9 mouse cellular contexts compared by ENCODE assay signal in the genomic region with DNA sequence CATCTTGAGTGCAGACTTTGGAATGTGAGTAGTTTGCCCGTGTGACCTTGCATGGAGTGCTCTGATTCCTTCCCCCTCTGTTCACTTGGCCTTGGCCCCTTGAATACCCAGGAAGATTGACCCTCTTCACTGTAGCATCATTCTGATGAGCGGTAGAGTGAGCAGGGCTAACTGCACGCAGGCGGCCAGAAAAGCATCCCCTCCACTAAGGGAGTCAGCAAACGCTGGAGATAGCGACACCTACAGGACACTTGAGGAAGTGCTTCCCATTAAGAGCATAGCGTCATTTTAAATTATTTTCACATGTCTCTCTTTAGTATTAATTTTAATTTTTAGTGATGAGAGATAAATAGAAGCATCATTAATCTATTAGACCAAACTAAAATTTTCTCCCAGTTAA. TPM values are rescaled to one million over a fixed set of nuclear protein-coding genes. Genes with fewer than 3 reads are reported as not detected.
DNase-seq lines count a peak whose midpoint lies in the region; ATAC-seq and TF ChIP-seq lines count a peak whose summit lies in the region.
"Had no signal": no experiment of that assay in that cellular context is flagged by ENCODE, and none has a peak within 500 bp of the region (broad histone marks: within the 10 kb centered on the region; RNA-seq: fewer than 3 reads in every experiment).

No protein-coding gene starts in this region.

- no peaks in the 10 kb centered on the region for H3K36me3 ChIP-seq in intestine, postnatal 0 days (ENCODE audit: control insufficient read depth, insufficient read depth)
- no peaks in the 10 kb centered on the region for H3K36me3 ChIP-seq in intestine, embryonic 15.5 days
- H3K36me3 ChIP-seq in E14TG2a.4 (ENCODE audit: insufficient read depth, low read length): no peaks in the 10 kb centered on the region
- H3K36me3 ChIP-seq in forebrain, postnatal 0 days (ENCODE audit: insufficient read depth): no peaks in the 10 kb centered on the region
- H3K36me3 ChIP-seq in lung, postnatal 0 days (ENCODE audit: insufficient read depth, low read length): no peaks in the 10 kb centered on the region
- H3K36me3 ChIP-seq: embryonic facial prominence, embryonic 15.5 days had no signal

- no peak for ATAC-seq in intestine, postnatal 0 days
- ATAC-seq in intestine, embryonic 15.5 days: no peak
- ATAC-seq in forebrain, postnatal 0 days: peak; percentile 66; the same call in 1 of the 2 replicates
- ATAC-seq in lung, postnatal 0 days: peak; percentile 47; the same call in 1 of the 2 replicates

- no peaks in the 10 kb centered on the region for H3K9me3 ChIP-seq in intestine, postnatal 0 days (ENCODE audit: control insufficient read depth)
- no peaks in the 10 kb centered on the region for H3K9me3 ChIP-seq in intestine, embryonic 15.5 days
- H3K9me3 ChIP-seq in E14TG2a.4 (ENCODE audit: low read length): no peaks in the 10 kb centered on the region
- H3K9me3 ChIP-seq in forebrain, postnatal 0 days (ENCODE audit: low read length): no peaks in the 10 kb centered on the region
- H3K9me3 ChIP-seq in lung, postnatal 0 days (ENCODE audit: low read length): no peaks in the 10 kb centered on the region
- H3K9me3 ChIP-seq: embryonic facial prominence, embryonic 15.5 days had no signal

- peak; percentile 31 for DNase-seq in c-Kit-positive CD71-positive TER-119-negative erythroid progenitor cells, embryonic 14.5 days (ENCODE audit: low read depth)
- peak; percentile 62 for DNase-seq in forebrain, postnatal 0 days
- peak; percentile 65 for DNase-seq in lung, postnatal 0 days (ENCODE audit: low spot score)
- DNase-seq in skeletal muscle tissue, adult 2 months (ENCODE audit: low read depth, low spot score): peak; percentile 21
- DNase-seq in right cerebral cortex, postnatal 25 days: no peak

- TF ChIP-seq EP300 in lung, postnatal 0 days (IDR thresholded peaks at IDR 0.05): no peak

- TF ChIP-seq CTCF in intestine, postnatal 0 days (IDR thresholded peaks at IDR 0.05; ENCODE audit: low read depth): peak; percentile 90
- peak; percentile 100 for TF ChIP-seq CTCF in E14TG2a.4 (conservative IDR thresholded peaks at IDR 0.05; ENCODE audit: low read length)
- peak; percentile 87 for TF ChIP-seq CTCF in forebrain, postnatal 0 days (IDR thresholded peaks at IDR 0.05; ENCODE audit: low read depth)
- TF ChIP-seq CTCF in lung, postnatal 0 days (IDR thresholded peaks at IDR 0.05): peak; percentile 93

- no peaks in the 10 kb centered on the region for H3K4me1 ChIP-seq in intestine, postnatal 0 days (replicated peaks; ENCODE audit: control insufficient read depth, insufficient read depth, low read length)
- H3K4me1 ChIP-seq in intestine, embryonic 15.5 days (replicated peaks): no peaks in the 10 kb centered on the region
- no peaks in the 10 kb centered on the region for H3K4me1 ChIP-seq in E14TG2a.4 (replicated peaks; ENCODE audit: low read depth, low read length)
- H3K4me1 ChIP-seq in forebrain, postnatal 0 days (ENCODE audit: insufficient read depth): no peaks in the 10 kb centered on the region
- no peaks in the 10 kb centered on the region for H3K4me1 ChIP-seq in lung, postnatal 0 days (ENCODE audit: insufficient read depth, low read depth, low read length)
- H3K4me1 ChIP-seq: embryonic facial prominence, embryonic 15.5 days had no signal

- 30% methylated on average over 7 of the region's 7 CpGs for WGBS in intestine, postnatal 0 days
- 24% methylated on average over 7 of the region's 7 CpGs for WGBS in intestine, embryonic 15.5 days
- WGBS in forebrain, postnatal 0 days: 18% methylated on average over 7 of the region's 7 CpGs
- WGBS in lung, postnatal 0 days: 15% methylated on average over 7 of the region's 7 CpGs

- H3K4me2 ChIP-seq in intestine, postnatal 0 days (replicated peaks; ENCODE audit: low read depth): no peak overlapping the region
- no peak overlapping the region for H3K4me2 ChIP-seq in intestine, embryonic 15.5 days (replicated peaks)
- no peak overlapping the region for H3K4me2 ChIP-seq in forebrain, postnatal 0 days (ENCODE audit: low read depth)
- no peak overlapping the region for H3K4me2 ChIP-seq in lung, postnatal 0 days (replicated peaks; ENCODE audit: low read depth, low read length)
- H3K4me2 ChIP-seq: embryonic facial prominence, embryonic 15.5 days had no signal

- H3K4me3 ChIP-seq in intestine, postnatal 0 days (ENCODE audit: low read depth, low read length): no peak overlapping the region
- H3K4me3 ChIP-seq in intestine, embryonic 15.5 days (replicated peaks): no peak overlapping the region
- no peak overlapping the region for H3K4me3 ChIP-seq in E14TG2a.4 (replicated peaks; ENCODE audit: low read length)
- H3K4me3 ChIP-seq in forebrain, postnatal 0 days (ENCODE audit: low read depth, low read length): no peak overlapping the region
- no peak overlapping the region for H3K4me3 ChIP-seq in lung, postnatal 0 days (ENCODE audit: low read depth, low read length)
- H3K4me3 ChIP-seq: embryonic facial prominence, embryonic 15.5 days had no signal

- H3K27ac ChIP-seq in intestine, postnatal 0 days (ENCODE audit: low read depth, low read length): no peak overlapping the region
- no peak overlapping the region for H3K27ac ChIP-seq in intestine, embryonic 15.5 days
- no peak overlapping the region for H3K27ac ChIP-seq in forebrain, postnatal 0 days (ENCODE audit: low read depth, low read length)
- H3K27ac ChIP-seq in lung, postnatal 0 days (ENCODE audit: low read length): no peak overlapping the region
- H3K27ac ChIP-seq: embryonic facial prominence, embryonic 15.5 days had no signal

- H3K27me3 ChIP-seq in intestine, postnatal 0 days (replicated peaks; ENCODE audit: control insufficient read depth, insufficient read depth, low read length): no peaks in the 10 kb centered on the region
- H3K27me3 ChIP-seq in intestine, embryonic 15.5 days (replicated peaks): no peaks in the 10 kb centered on the region
- H3K27me3 ChIP-seq in E14TG2a.4 (ENCODE audit: insufficient read depth, low read length): no peaks in the 10 kb centered on the region
- no peaks in the 10 kb centered on the region for H3K27me3 ChIP-seq in forebrain, postnatal 0 days (ENCODE audit: insufficient read depth, low read length)
- no peaks in the 10 kb centered on the region for H3K27me3 ChIP-seq in lung, postnatal 0 days (replicated peaks; ENCODE audit: insufficient read depth, low read length)
- H3K27me3 ChIP-seq: embryonic facial prominence, embryonic 15.5 days had no signal

- H3K9ac ChIP-seq in intestine, postnatal 0 days (ENCODE audit: low read depth, low read length): no peak overlapping the region
- H3K9ac ChIP-seq in intestine, embryonic 15.5 days: no peak overlapping the region
- no peak overlapping the region for H3K9ac ChIP-seq in forebrain, postnatal 0 days
- H3K9ac ChIP-seq in lung, postnatal 0 days (replicated peaks; ENCODE audit: low read depth): no peak overlapping the region
- H3K9ac ChIP-seq: embryonic facial prominence, embryonic 15.5 days had no signal

RNA-seq across cellular contexts. Expression of a gene that starts 13.8 kb away (rescaled TPM):
- polyA plus RNA-seq in intestine, postnatal 0 days (2015; fragmentation: Nextera tagmentation; extraction: Ambion mirVana): 1.7 TPM in 2 replicates
- polyA plus RNA-seq in intestine, embryonic 15.5 days (2015; fragmentation: Nextera tagmentation; extraction: Ambion mirVana): 4.8 and 4.9 TPM in 2 replicates
- total RNA-seq in forebrain, postnatal 0 days (2014; rRNA removed): 16.5 and 21.9 TPM in 2 replicates
- polyA plus RNA-seq in forebrain, postnatal 0 days (2015; fragmentation: Nextera tagmentation; extraction: Ambion mirVana): 6.3 and 7.7 TPM in 2 replicates
- polyA plus RNA-seq in lung, postnatal 0 days (2015; fragmentation: Nextera tagmentation; extraction: Ambion mirVana): 8.6 and 9.3 TPM in 2 replicates

Comparison
In these comparisons a context has a peak if more than half of its experiments do, and no peak if none do; other contexts are left out.
1. ATAC-seq: peak in forebrain, postnatal 0 days (single experiment) and lung, postnatal 0 days (single experiment); none in intestine, postnatal 0 days (single experiment) and intestine, embryonic 15.5 days (single experiment).
2. Peak in every context shown above with its lines, with median percentiles within 50 percentile points of each other: CTCF ChIP-seq.